Mouse (Mus musculus) spleen, adult 2 months (tissue): ENCODE data around the gene Olfr262.

ENCODE experiments used
- CTCF ChIP-seq: fragments of 200-500 bp; IDR thresholded peaks from 2 replicates; pipeline ENCODE4 v1.5.1; 2011; ENCODE audit warnings: mild to moderate bottlenecking, inconsistent platforms; ENCODE audit not compliant: insufficient read depth, insufficient read length, insufficient replicate concordance; ENCODE audit errors: extremely low read depth
- POLR2A ChIP-seq: fragments of 200-500 bp; IDR thresholded peaks from 2 replicates; pipeline ENCODE4 v1.6.1; 2011; ENCODE audit warnings: low read depth, low read length, inconsistent platforms

DNA sequence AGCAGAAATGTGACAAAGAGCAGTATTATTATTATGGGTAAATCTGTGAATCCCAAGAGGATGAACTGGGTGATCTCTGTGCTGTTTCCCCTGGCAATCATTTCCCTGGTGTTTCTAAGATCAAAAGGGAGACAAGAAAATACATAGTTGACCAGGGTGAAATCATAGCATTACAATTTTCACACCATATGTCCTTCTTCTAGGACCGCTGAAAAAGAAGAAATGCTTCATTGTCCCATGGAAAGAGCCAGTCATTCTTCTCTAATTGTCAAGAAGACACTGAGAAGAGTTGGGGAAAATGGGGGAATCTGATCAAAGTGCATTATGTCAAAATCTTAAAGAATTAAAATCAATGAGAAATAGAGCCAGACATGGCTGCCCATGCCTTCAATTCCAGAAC, at the start of gene Olfr262:
- no peak for TF ChIP-seq CTCF
- TF ChIP-seq POLR2A: no peak
